Mouse (Mus musculus) lung, postnatal 0 days (tissue): ENCODE measurements around the gene Rpl9-ps6. TPM values are rescaled to one million over a fixed set of nuclear protein-coding genes. Genes with fewer than 3 reads are reported as not detected.
"Not testable (repeated sequence)": the region's sequence is repeated elsewhere in the genome, so short reads cannot be mapped to it uniquely, and the experiment has no call there.

ENCODE experiments used
- ATAC-seq: fragments of 200-750 bp; cut with Nextera tagmentation; 2 replicates; pipeline ENCODE4 v1.8.0; 2017; ENCODE audit warnings: moderate library complexity
- DNase-seq: peaks from one replicate; pipeline ENCODE4 v3.0.0-alpha.2; 2016; ENCODE audit warnings: low spot score
- H3K27ac ChIP-seq: fragments of 300-500 bp; sonication (generic); 2 replicates; pipeline ENCODE4 v1.5.1; 2014; ENCODE audit warnings: antibody characterized with exemption, mild to moderate bottlenecking, low read length, mixed read lengths
- H3K27me3 ChIP-seq: fragments of 300-500 bp; sonication (generic); replicated peaks from 2 replicates; pipeline ENCODE4 v1.6.1; 2014; ENCODE audit warnings: low read length, mixed read lengths; ENCODE audit not compliant: insufficient read depth
- H3K36me3 ChIP-seq: fragments of 300-500 bp; sonication (generic); 2 replicates; pipeline ENCODE4 v1.6.1; 2014; ENCODE audit warnings: low read length, mixed read lengths; ENCODE audit not compliant: insufficient read depth
- H3K4me1 ChIP-seq: fragments of 300-500 bp; sonication (generic); 2 replicates; pipeline ENCODE4 v1.6.1; 2014; ENCODE audit warnings: antibody characterized with exemption, low read depth, low read length, mixed read lengths; ENCODE audit not compliant: insufficient read depth
- H3K4me2 ChIP-seq: fragments of 300-500 bp; sonication (generic); replicated peaks from 2 replicates; pipeline ENCODE4 v1.6.1; 2014; ENCODE audit warnings: low read depth, mild to moderate bottlenecking, low read length, moderate library complexity, mixed read lengths
- H3K4me3 ChIP-seq: fragments of 300-500 bp; sonication (generic); 2 replicates; pipeline ENCODE4 v1.5.1; 2014; ENCODE audit warnings: low read depth, low read length
- H3K9ac ChIP-seq: fragments of 300-500 bp; sonication (generic); replicated peaks from 2 replicates; pipeline ENCODE4 v1.6.1; 2014; ENCODE audit warnings: low read depth, mild to moderate bottlenecking
- H3K9me3 ChIP-seq: fragments of 300-500 bp; sonication (generic); 2 replicates; pipeline ENCODE4 v1.6.1; 2016; ENCODE audit warnings: low read length, mixed read lengths
- CTCF ChIP-seq: IDR thresholded peaks from 2 replicates; pipeline ENCODE4 v1.5.1; 2016; ENCODE audit warnings: antibody characterized with exemption, mild to moderate bottlenecking
- EP300 ChIP-seq: IDR thresholded peaks from 2 replicates; pipeline ENCODE4 v1.6.1; 2016; ENCODE audit warnings: antibody characterized with exemption, mild to moderate bottlenecking, control low read depth
- WGBS: fragments of 180-500 bp; shearing (Covaris S2); extraction: QIAGEN DNeasy Blood & Tissue Kit; methylation state at CpG from one replicate; pipeline ENCODE4 v1.1.7; 2014; 5-methylcytosine and 5-hydroxymethylcytosine counted together
- polyA plus RNA-seq: library from polyadenylated mRNA; unstranded; fragments of >200 nt; fragmentation: Nextera tagmentation; extraction: Ambion mirVana; gene quantifications from 2 replicates; pipeline ENCODE4 v1.2.1, GENCODE M21; 2015

Rpl9-ps6 gene
- polyA plus RNA-seq, 1 experiment from 2014 or later = 83.8 TPM

DNA sequence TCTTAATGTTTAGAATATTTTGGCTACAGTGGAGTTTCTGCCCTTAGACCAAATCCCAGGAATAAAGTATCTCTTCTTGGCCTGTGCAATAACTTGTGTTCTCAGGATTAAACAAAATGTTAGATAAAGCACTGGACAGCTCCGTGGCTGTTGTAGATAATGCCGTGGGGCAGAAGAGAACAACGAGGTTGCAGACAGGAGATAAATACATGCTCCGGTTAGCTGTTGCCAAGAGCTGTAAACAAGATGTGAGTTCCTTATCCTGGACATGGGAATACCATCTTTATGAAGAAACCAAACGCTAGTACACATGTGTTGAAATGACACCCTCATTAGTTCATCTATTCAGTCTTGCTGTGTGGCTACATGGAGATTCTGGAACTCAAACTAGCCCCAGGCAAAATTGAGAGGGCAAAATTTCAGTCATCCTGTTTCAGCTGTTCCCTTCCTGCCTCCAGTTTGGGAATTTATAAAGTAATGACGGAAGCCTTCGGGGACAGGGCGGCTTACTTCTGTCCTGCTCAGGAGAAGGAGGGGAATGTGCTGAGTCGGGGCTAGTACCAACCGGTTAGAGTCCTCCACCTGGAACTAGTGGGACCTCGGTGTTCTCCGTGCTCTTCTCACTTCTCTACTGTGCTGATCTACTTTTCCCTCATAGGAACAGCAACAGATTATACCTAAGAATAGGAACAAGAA lies 9.8 kb upstream of the Rpl9-ps6 start:
- no peak overlapping the region for H3K4me2 ChIP-seq
- H3K27ac ChIP-seq = no peak overlapping the region
- WGBS = 74% methylated on average over 12 of the region's 12 CpGs
- no peaks in the 10 kb centered on the region for H3K27me3 ChIP-seq
- no peak overlapping the region for H3K4me3 ChIP-seq
- no peaks in the 10 kb centered on the region for H3K9me3 ChIP-seq
- DNase-seq = no peak
- H3K4me1 ChIP-seq = no peaks in the 10 kb centered on the region
- TF ChIP-seq EP300 (no peak), CTCF (no peak)
- no peak overlapping the region for H3K9ac ChIP-seq
- H3K36me3 ChIP-seq = no peaks in the 10 kb centered on the region
- ATAC-seq = no peak

DNA sequence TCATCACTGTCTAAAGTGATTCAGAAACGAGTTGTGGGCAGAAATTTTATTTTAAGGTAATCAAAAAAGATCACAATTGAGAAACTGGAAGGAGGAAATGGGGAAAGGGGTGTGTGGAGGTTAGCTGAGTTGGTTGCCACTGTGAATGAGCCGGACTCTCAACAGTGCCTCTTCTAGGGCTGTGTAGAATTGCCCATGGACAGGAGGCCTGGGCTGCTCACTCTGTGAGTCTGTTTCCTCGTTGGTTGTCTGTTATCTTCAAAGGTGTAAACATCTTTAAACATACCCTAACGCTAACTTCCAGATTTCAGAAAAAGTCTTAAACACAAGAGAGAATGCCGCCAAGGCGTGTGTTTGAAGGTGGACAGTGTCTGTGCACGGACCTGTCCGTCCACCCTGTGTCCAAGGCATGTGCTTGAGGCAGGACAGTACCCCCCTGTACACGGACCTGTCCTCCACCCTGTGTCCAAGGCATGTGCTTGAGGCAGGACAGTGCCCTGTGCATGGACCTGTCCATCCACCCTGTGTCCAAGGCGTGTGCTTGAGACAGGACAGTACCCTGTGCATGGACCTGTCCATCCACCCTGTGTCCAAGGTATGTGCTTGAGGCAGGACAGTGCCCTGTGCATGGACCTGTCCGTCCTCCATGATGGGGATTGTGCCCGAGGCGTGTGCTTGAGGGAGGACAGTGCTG lies 4.3 kb upstream of the Rpl9-ps6 start:
- ATAC-seq = no peak
- WGBS = 78% methylated on average over 13 of the region's 13 CpGs

DNA sequence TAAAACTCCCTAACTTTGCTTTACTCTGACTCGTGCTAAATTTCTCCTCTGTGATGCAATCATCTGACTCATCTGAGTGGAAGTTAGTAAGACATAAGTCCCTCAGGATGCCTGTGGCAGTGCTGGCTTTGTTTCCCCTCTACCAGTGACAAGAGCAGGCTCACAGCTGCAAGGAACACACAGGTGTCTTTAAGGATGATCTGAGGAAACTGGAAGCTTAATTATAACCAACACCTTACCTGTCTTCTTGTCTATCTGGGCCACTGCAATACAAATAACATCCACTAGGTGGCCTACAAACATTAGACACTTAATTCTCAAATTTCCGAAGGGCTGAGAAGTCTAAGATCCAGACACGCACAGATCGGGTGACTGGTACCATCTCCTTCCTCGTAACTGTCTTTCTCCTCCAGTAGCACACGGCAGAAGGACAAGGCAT lies 3.7 kb upstream of the Rpl9-ps6 start:
- no peaks in the 10 kb centered on the region for H3K4me1 ChIP-seq
- TF ChIP-seq CTCF = peak; percentile 88
- TF ChIP-seq EP300 = no peak
- 15% methylated on average over 6 of the region's 6 CpGs for WGBS
- H3K9me3 ChIP-seq = no peaks in the 10 kb centered on the region
- DNase-seq = peak; percentile 57
- H3K4me3 ChIP-seq = no peak overlapping the region
- no peak overlapping the region for H3K9ac ChIP-seq
- H3K27ac ChIP-seq = no peak overlapping the region
- H3K27me3 ChIP-seq = no peaks in the 10 kb centered on the region
- peak; percentile 54; the same call in 1 of the 2 replicates for ATAC-seq
- no peak overlapping the region for H3K4me2 ChIP-seq
- H3K36me3 ChIP-seq = no peaks in the 10 kb centered on the region

More for the DNA sequence above, 4.3 kb upstream of the Rpl9-ps6 start:
- H3K4me3 ChIP-seq = no peak overlapping the region
- no peak overlapping the region for H3K9ac ChIP-seq
- no peaks in the 10 kb centered on the region for H3K4me1 ChIP-seq
- H3K27me3 ChIP-seq = no peaks in the 10 kb centered on the region
- no peak overlapping the region for H3K4me2 ChIP-seq
- TF ChIP-seq EP300 (no peak), CTCF (no peak)
- no peaks in the 10 kb centered on the region for H3K9me3 ChIP-seq
- DNase-seq = no peak
- no peaks in the 10 kb centered on the region for H3K36me3 ChIP-seq
- no peak overlapping the region for H3K27ac ChIP-seq

DNA sequence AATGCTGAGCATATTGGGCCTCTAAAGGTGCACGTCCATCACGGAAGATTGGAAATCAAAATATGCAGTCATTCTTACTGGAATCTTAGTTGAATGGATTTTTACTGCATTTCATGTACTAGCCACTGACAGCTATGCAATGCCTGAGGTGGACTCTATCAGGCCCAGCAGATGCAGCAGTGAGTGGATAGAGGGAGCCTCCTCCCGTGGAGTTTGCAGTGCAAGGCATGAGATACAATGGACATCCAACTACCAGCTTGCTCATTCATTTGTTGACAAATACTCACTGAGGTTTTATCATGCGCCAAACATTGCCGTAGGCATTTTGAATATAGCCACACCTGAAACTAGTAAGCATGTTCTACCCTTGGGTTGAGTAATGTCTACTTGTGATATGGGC lies 947 bp upstream of the Rpl9-ps6 start:
- TF ChIP-seq EP300 (no peak), CTCF (no peak)

DNA sequence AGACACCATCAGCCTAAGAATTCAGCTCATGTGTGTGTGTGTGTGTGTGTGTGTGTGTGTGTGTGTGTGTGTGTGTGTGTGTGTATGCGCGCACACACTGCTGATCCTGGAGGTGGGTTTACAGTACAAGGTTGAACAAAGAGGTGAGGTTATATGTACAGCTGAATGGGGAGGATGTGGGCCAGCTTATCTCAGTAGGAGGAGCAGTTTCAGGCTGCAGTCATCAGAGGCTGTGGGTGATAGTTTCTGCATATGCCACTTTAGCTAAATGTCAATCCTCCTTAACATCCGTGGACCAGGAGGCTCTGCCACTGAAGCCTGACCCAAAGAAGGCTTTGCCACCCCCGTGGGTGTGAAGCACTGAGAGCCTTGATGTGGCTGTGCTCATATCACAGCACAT lies 1.1 kb downstream of the Rpl9-ps6 start:
- Histone ChIP-seq H3K27ac (no peak overlapping the region), H3K4me2 (no peak overlapping the region), H3K4me3 (no peak overlapping the region), H3K9me3 (no peaks in the 10 kb centered on the region), H3K4me1 (no peaks in the 10 kb centered on the region), H3K27me3 (no peaks in the 10 kb centered on the region), H3K36me3 (no peaks in the 10 kb centered on the region), H3K9ac (no peak overlapping the region)
- TF ChIP-seq EP300 (no peak), CTCF (no peak)
- ATAC-seq (no peak), DNase-seq (no peak)
- 63% methylated on average over 4 of the region's 4 CpGs for WGBS

More for the DNA sequence above, 947 bp upstream of the Rpl9-ps6 start:
- DNase-seq = no peak
- Histone ChIP-seq H3K4me1 (no peaks in the 10 kb centered on the region), H3K4me2 (no peak overlapping the region), H3K27me3 (no peaks in the 10 kb centered on the region), H3K9ac (no peak overlapping the region), H3K27ac (no peak overlapping the region), H3K36me3 (no peaks in the 10 kb centered on the region), H3K4me3 (no peak overlapping the region), H3K9me3 (no peaks in the 10 kb centered on the region)
- 88% methylated on average over 5 of the region's 5 CpGs for WGBS
- no peak for ATAC-seq

GRCm38 (mm10) chr19:32463037-32463436 lies 3.3 kb downstream of the Rpl9-ps6 start:
- no peak overlapping the region for H3K4me3 ChIP-seq
- H3K36me3 ChIP-seq = no peaks in the 10 kb centered on the region
- WGBS = 90% methylated on average over 6 of the region's 6 CpGs
- DNase-seq (no peak), ATAC-seq (no peak)
- no peaks in the 10 kb centered on the region for H3K27me3 ChIP-seq
- TF ChIP-seq CTCF = no peak
- no peak for TF ChIP-seq EP300
- no peak overlapping the region for H3K4me2 ChIP-seq
- no peaks in the 10 kb centered on the region for H3K4me1 ChIP-seq
- H3K9me3 ChIP-seq = no peaks in the 10 kb centered on the region
- H3K27ac ChIP-seq = no peak overlapping the region
- H3K9ac ChIP-seq = no peak overlapping the region

DNA sequence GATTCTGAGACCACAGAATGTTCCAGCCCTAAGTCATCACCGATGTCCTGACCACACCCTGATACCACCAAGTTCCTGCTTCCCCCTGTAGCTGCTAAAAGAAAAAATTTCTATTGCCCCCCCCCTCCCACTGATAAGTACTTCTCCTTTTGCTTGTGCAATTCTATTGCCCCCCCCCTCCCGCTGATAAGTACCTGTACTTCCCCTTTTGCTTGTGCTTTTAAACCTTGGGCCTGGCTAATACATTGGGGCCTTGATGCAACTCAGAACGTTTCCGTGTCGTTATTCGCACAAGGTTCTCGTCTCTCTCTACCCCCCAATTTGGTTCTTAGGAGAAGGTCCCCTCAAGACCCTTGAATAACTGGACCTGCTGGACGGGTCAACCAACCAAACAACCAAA lies 8.7 kb downstream of the Rpl9-ps6 start:
- H3K9me3 ChIP-seq, ATAC-seq, DNase-seq, H3K27me3 ChIP-seq, H3K36me3 ChIP-seq, H3K4me2 ChIP-seq, H3K27ac ChIP-seq, H3K4me3 ChIP-seq, H3K9ac ChIP-seq, H3K4me1 ChIP-seq: not testable (repeated sequence)
- WGBS = 83% methylated on average over 8 of the region's 8 CpGs
